Mouse (Mus musculus) limb, embryonic 10.5 days (tissue): ENCODE data around the gene Tstd3. TPM values are rescaled to one million over a fixed set of nuclear protein-coding genes. Genes with fewer than 3 reads are reported as not detected.

Experiments
- DNase-seq: peaks from one replicate; pipeline ENCODE4 v3.0.0-alpha.2; 2017; ENCODE audit warnings: low spot score
- H3K27ac ChIP-seq: fragments of 300-500 bp; sonication (generic); 2 replicates; pipeline ENCODE4 v1.5.1; 2016; ENCODE audit warnings: mild to moderate bottlenecking
- H3K27me3 ChIP-seq: fragments of 300-500 bp; sonication (generic); 2 replicates; pipeline ENCODE4 v1.6.1; 2016; ENCODE audit warnings: low read depth, mild to moderate bottlenecking; ENCODE audit not compliant: poor library complexity, severe bottlenecking
- H3K36me3 ChIP-seq: fragments of 300-500 bp; sonication (generic); 2 replicates; pipeline ENCODE4 v1.6.1; 2016; ENCODE audit warnings: mild to moderate bottlenecking, moderate library complexity
- H3K4me1 ChIP-seq: fragments of 300-500 bp; sonication (generic); 2 replicates; pipeline ENCODE4 v1.6.1; 2016
- H3K4me3 ChIP-seq: fragments of 300-500 bp; sonication (generic); 2 replicates; pipeline ENCODE4 v1.5.1; 2016; ENCODE audit warnings: mild to moderate bottlenecking, moderate library complexity
- H3K9me3 ChIP-seq: fragments of 300-500 bp; sonication (generic); replicated peaks from 2 replicates; pipeline ENCODE4 v1.6.1; 2016; ENCODE audit warnings: mild to moderate bottlenecking
- WGBS: fragments of 180-500 bp; shearing (Covaris S2); methylation state at CpG from one replicate; pipeline ENCODE4 v1.1.7; 2016; 5-methylcytosine and 5-hydroxymethylcytosine counted together
- polyA plus RNA-seq: library from polyadenylated mRNA; unstranded; fragments of >200 nt; fragmentation: Nextera tagmentation; extraction: Ambion mirVana; gene quantifications from 2 replicates; pipeline ENCODE4 v1.2.1, GENCODE M21; 2016

The Tstd3 gene
- polyA plus RNA-seq, 1 experiment from 2014 or later, result 14.5 TPM

- WGBS, result 2% methylated on average over 22 of the region's 22 CpGs
- no peaks in the 10 kb centered on the region for H3K9me3 ChIP-seq
- H3K4me1 ChIP-seq, result peaks cover 6% of the 10 kb centered on the region
- H3K27me3 ChIP-seq, result no peaks in the 10 kb centered on the region
- H3K36me3 ChIP-seq, result peaks cover 3% of the 10 kb centered on the region; the same call in 1 of the 2 replicates
- H3K4me3 ChIP-seq, result peak overlapping the region; percentile 66
- peak overlapping the region; percentile 87 for H3K27ac ChIP-seq
- peak; percentile 38 for DNase-seq
Measured at GRCm38 (mm10) chr4:21726912-21727614, 39.9 kb downstream of the Tstd3 start.

DNA sequence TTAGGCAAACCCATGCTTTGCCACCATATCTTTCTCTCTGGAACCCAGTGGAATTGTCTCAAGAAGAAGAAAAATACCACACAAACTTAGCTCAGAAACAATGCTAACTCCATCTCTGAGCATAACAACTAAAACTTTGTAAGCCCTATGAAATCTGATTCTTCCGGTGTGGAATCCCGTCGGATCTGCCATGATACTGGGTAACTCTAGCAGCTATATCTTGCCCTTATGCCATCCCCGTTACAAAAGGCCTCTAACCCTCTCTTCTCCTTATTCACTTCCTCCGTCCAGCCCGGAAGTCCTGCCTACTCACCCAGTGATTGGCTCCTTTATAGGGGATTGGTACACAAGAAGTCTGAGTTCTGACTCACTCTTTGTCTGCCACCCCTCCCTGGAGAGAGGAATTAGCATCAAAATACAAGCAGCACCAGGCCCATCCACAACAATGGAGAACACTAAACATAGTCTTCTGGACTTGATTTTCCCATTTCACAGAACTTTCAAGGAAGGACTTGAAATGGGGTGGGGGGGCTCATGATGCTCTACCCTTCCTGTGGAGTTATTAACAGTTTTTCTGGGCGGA, 44.2 kb downstream of the Tstd3 start:
- no peak overlapping the region for H3K27ac ChIP-seq
- 71% methylated on average over 7 of the region's 7 CpGs for WGBS
- H3K27me3 ChIP-seq, result no peaks in the 10 kb centered on the region
- no peaks in the 10 kb centered on the region for H3K4me1 ChIP-seq
- no peaks in the 10 kb centered on the region for H3K36me3 ChIP-seq
- H3K9me3 ChIP-seq, result no peaks in the 10 kb centered on the region
- H3K4me3 ChIP-seq, result no peak overlapping the region
- no peak for DNase-seq

DNA sequence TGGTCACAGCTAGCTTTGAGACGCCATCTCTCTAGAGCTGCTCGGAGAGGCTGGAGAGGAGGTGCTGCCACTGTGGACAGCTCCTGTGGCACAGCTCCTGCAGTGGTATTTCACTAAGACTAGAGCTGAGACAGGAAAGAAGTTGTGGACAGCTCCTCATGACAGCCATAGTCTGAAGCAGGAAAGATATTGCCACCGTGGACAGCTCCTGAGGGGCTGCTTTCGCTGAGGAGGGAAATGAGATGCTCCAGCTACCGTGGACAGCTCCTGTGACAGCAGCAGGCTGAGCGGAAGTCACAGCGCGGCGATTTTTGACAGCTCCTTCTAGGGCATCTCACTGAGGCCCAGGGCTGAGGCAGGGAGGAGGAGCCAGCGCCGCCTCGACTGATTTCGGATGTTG, 54.9 kb downstream of the Tstd3 start:
- H3K4me3 ChIP-seq, result no peak overlapping the region

More for the DNA sequence above, 54.9 kb downstream of the Tstd3 start:
- Histone ChIP-seq H3K27ac (no peak overlapping the region), H3K9me3 (no peaks in the 10 kb centered on the region), H3K36me3 (no peaks in the 10 kb centered on the region), H3K4me1 (0 out of 2 replicates have a peak, but pooled peaks cover 4% of the 10 kb centered on the region), H3K27me3 (no peaks in the 10 kb centered on the region)
- WGBS, result 5% methylated on average over 13 of the region's 13 CpGs
- DNase-seq, result peak; percentile 90

Other genes with a start within 250 kb of the Tstd3 start
- not detected in 2 replicates for gene Prdm13, start 81.2 kb downstream of the Tstd3 start, polyA plus RNA-seq
- 39.0 and 41.8 TPM in 2 replicates for gene Ccnc, start 39.5 kb downstream of the Tstd3 start, polyA plus RNA-seq
- 9.1 and 12.4 TPM in 2 replicates for gene Usp45, start 56 bp downstream of the Tstd3 start, polyA plus RNA-seq
- gene Pnisr, start 80.4 kb upstream of the Tstd3 start, polyA plus RNA-seq, result 109 and 151 TPM in 2 replicates
- 15.2 and 15.8 TPM in 2 replicates for gene Coq3, start 112.5 kb upstream of the Tstd3 start, polyA plus RNA-seq
- gene Faxc, start 164.1 kb upstream of the Tstd3 start, polyA plus RNA-seq, result 8.7 and 10.6 TPM in 2 replicates